Mouse (Mus musculus) erythroid progenitor cell, adult 5-6 weeks (primary cell): ENCODE results near the gene Pacsin2. TPM values are rescaled to one million over a fixed set of nuclear protein-coding genes. Genes with fewer than 3 reads are reported as not detected.
A peak's percentile ranks its signal among the peaks of the same experiment; 100 is the strongest.
"Not testable (repeated sequence)": the region's sequence is repeated elsewhere in the genome, so short reads cannot be mapped to it uniquely, and the experiment has no call there.

ENCODE experiments used
- ATAC-seq: replicated peaks from 2 replicates; pipeline ENCODE4 v1.8.0; 2016; ENCODE audit warnings: moderate number of reproducible peaks, mild to moderate bottlenecking, moderate TSS enrichment, inconsistent platforms; ENCODE audit not compliant: poor library complexity, low FRiP score, severe bottlenecking
- total RNA-seq, 2 experiments: library from RNA; stranded (forward) in 1 of 2; stranded (reverse) in 1 of 2; fragments of 150-400 nt in 1 of 2; fragments of 186-747, 209-891 nt in 1 of 2; gene quantifications; 2 replicates each; pipeline versions ENCODE4 v1.2.3 to v1.2.4; 2015 to 2017; ENCODE audit warnings: low replicate concordance in 2 of 2

Gene Pacsin2
- total RNA-seq, 2 experiments from 2014 or later = 81.7 to 145 TPM

- no peak for ATAC-seq
Observed at GRCm38 (mm10) chr15:83481236-83481780, 16.9 kb upstream of the Pacsin2 start.

GRCm38 (mm10) chr15:83479818-83480217, 15.4 kb upstream of the Pacsin2 start:
- ATAC-seq = no peak

- no peak for ATAC-seq
Observed at GRCm38 (mm10) chr15:83478096-83478495, 13.7 kb upstream of the Pacsin2 start.

GRCm38 (mm10) chr15:83476593-83477273, 12.3 kb upstream of the Pacsin2 start:
- ATAC-seq = no peak

GRCm38 (mm10) chr15:83474466-83474836, 10.0 kb upstream of the Pacsin2 start:
- ATAC-seq = peak; percentile 84

GRCm38 (mm10) chr15:83473832-83474465, 9.5 kb upstream of the Pacsin2 start:
- ATAC-seq = peak; percentile 97

- no peak for ATAC-seq
Observed at GRCm38 (mm10) chr15:83473251-83473650, 8.8 kb upstream of the Pacsin2 start.

- ATAC-seq = no peak
Observed at GRCm38 (mm10) chr15:83471476-83471875, 7.1 kb upstream of the Pacsin2 start.

- no peak for ATAC-seq
Observed at GRCm38 (mm10) chr15:83470443-83470842, 6.0 kb upstream of the Pacsin2 start.

GRCm38 (mm10) chr15:83469279-83469821, 4.9 kb upstream of the Pacsin2 start:
- ATAC-seq = no peak

GRCm38 (mm10) chr15:83467232-83467966, 3.0 kb upstream of the Pacsin2 start:
- ATAC-seq = no peak

- no peak for ATAC-seq
Observed at GRCm38 (mm10) chr15:83466331-83466730, 1.9 kb upstream of the Pacsin2 start.

- peak; percentile 57 for ATAC-seq
Observed at GRCm38 (mm10) chr15:83464905-83465650, 672 bp upstream of the Pacsin2 start.

- peak; percentile 41 for ATAC-seq
Observed at GRCm38 (mm10) chr15:83463369-83464082, 880 bp downstream of the Pacsin2 start.

- not testable (repeated sequence) for ATAC-seq
Observed at GRCm38 (mm10) chr15:83462349-83462748, 2.1 kb downstream of the Pacsin2 start.

- no peak for ATAC-seq
Observed at GRCm38 (mm10) chr15:83460891-83461290, 3.5 kb downstream of the Pacsin2 start.

GRCm38 (mm10) chr15:83457541-83457940, 6.9 kb downstream of the Pacsin2 start:
- no peak for ATAC-seq

GRCm38 (mm10) chr15:83455637-83456036, 8.8 kb downstream of the Pacsin2 start:
- ATAC-seq = no peak

- no peak for ATAC-seq
Observed at GRCm38 (mm10) chr15:83455034-83455433, 9.4 kb downstream of the Pacsin2 start.
